Mouse (Mus musculus): ENCODE results near the gene Pip5kl1. TPM values are rescaled to one million over a fixed set of nuclear protein-coding genes. Genes with fewer than 3 reads are reported as not detected.

Pip5kl1 gene
- polyA plus RNA-seq, 1 experiment from 2014 or later: 1.8 TPM

- no peak for DNase-seq (ENCODE audit: extremely low spot score, low spot score)
- Histone ChIP-seq H3K27ac (no peak overlapping the region), H3K9me3 (no peaks in the 10 kb centered on the region), H3K36me3 (replicated peaks) (peaks cover 41% of the 10 kb centered on the region), H3K27me3 (ENCODE audit: poor library complexity, severe bottlenecking) (peaks cover 19% of the 10 kb centered on the region), H3K4me1 (peaks cover 47% of the 10 kb centered on the region), H3K4me3 (no peak overlapping the region)
- 66% methylated on average over 26 of the region's 26 CpGs for WGBS
Measured at GRCm38 (mm10) chr2:32612274-32612673, 37.7 kb downstream of the Pip5kl1 start.

- no peaks in the 10 kb centered on the region for H3K9me3 ChIP-seq
- H3K4me3 ChIP-seq: no peak overlapping the region
- no peak overlapping the region for H3K27ac ChIP-seq
- DNase-seq (ENCODE audit: extremely low spot score, low spot score): no peak
- peaks cover 59% of the 10 kb centered on the region for H3K36me3 ChIP-seq (replicated peaks)
- peaks cover 41% of the 10 kb centered on the region for H3K4me1 ChIP-seq
- H3K27me3 ChIP-seq (ENCODE audit: poor library complexity, severe bottlenecking): no peaks in the 10 kb centered on the region
- 97% methylated on average over 1 of the region's 1 CpGs for WGBS
Measured at GRCm38 (mm10) chr2:32617109-32617508, 42.5 kb downstream of the Pip5kl1 start.

DNA sequence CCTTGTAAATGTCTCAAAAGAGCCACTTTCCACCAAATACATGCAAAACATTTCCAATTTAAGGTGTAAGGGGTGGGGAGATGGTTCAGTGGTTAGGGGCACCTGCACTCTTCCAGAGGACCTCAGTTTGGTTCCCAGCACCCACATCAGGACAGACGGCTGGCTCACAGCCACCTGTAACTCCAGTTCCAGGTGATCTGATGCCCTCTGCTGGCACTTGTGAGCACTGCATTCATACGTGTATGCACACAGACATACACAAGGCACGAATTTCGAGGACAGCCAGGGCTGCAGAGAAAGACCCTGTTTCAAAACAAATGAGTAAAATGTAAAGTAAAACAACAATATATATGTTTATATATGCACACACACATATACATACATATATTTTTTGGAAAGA lies 43.0 kb downstream of the Pip5kl1 start:
- no peaks in the 10 kb centered on the region for H3K27me3 ChIP-seq (ENCODE audit: poor library complexity, severe bottlenecking)
- peaks cover 54% of the 10 kb centered on the region for H3K36me3 ChIP-seq (replicated peaks)
- WGBS: 95% methylated on average over 4 of the region's 4 CpGs
- no peak overlapping the region for H3K27ac ChIP-seq
- H3K4me1 ChIP-seq: peaks cover 40% of the 10 kb centered on the region
- no peaks in the 10 kb centered on the region for H3K9me3 ChIP-seq
- no peak for DNase-seq (ENCODE audit: extremely low spot score, low spot score)
- no peak overlapping the region for H3K4me3 ChIP-seq

DNA sequence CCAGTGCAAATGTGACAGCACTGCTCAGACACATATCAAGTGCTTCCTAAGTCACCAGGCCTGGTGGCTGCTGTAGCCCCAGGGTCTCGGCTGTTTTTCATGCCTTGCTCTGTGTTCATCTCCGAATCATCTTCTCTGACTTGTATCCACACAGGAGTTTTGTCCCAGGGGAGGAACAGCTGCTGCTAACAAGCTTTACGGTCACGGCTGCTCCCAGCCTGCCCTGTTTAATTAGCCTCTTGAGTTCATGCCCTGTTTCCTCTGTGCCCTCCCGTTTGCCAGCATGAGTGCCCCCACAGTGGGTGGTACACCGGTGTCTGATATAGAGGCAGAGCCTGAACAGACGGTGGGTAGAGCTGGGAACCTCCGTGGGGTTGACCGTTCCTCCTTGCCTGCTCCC lies 43.5 kb downstream of the Pip5kl1 start:
- no peak overlapping the region for H3K4me3 ChIP-seq
- WGBS: 83% methylated on average over 9 of the region's 9 CpGs
- no peak overlapping the region for H3K27ac ChIP-seq
- DNase-seq (ENCODE audit: extremely low spot score, low spot score): no peak
- H3K36me3 ChIP-seq (replicated peaks): peaks cover 50% of the 10 kb centered on the region
- H3K4me1 ChIP-seq: peaks cover 40% of the 10 kb centered on the region
- H3K27me3 ChIP-seq (ENCODE audit: poor library complexity, severe bottlenecking): no peaks in the 10 kb centered on the region
- H3K9me3 ChIP-seq: no peaks in the 10 kb centered on the region

- Histone ChIP-seq H3K9me3 (no peaks in the 10 kb centered on the region), H3K36me3 (replicated peaks) (peaks cover 28% of the 10 kb centered on the region), H3K4me3 (no peak overlapping the region), H3K4me1 (peaks cover 59% of the 10 kb centered on the region), H3K27me3 (ENCODE audit: poor library complexity, severe bottlenecking) (no peaks in the 10 kb centered on the region), H3K27ac (peak overlapping the region; percentile 78)
- WGBS: 45% methylated on average over 4 of the region's 4 CpGs
- no peak for DNase-seq (ENCODE audit: extremely low spot score, low spot score)
Measured at GRCm38 (mm10) chr2:32620682-32621516, 46.3 kb downstream of the Pip5kl1 start.

GRCm38 (mm10) chr2:32621517-32621859 lies 46.9 kb downstream of the Pip5kl1 start, which contains the start of gene Ak1:
Gene Ak1, plus strand, starts transcription at chr2:32621758.
- 54% methylated on average over 7 of the region's 7 CpGs for WGBS
- no peak for DNase-seq (ENCODE audit: extremely low spot score, low spot score)
- H3K27ac ChIP-seq: peak within 1 kb of the TSS; percentile 78
- no peaks in the 10 kb centered on the region for H3K27me3 ChIP-seq (ENCODE audit: poor library complexity, severe bottlenecking)
- H3K4me1 ChIP-seq: peaks cover 65% of the 10 kb centered on the region
- no peaks in the 10 kb centered on the region for H3K9me3 ChIP-seq
- peaks cover 26% of the 10 kb centered on the region for H3K36me3 ChIP-seq (replicated peaks)
- H3K4me3 ChIP-seq: no peak within 1 kb of the TSS

DNA sequence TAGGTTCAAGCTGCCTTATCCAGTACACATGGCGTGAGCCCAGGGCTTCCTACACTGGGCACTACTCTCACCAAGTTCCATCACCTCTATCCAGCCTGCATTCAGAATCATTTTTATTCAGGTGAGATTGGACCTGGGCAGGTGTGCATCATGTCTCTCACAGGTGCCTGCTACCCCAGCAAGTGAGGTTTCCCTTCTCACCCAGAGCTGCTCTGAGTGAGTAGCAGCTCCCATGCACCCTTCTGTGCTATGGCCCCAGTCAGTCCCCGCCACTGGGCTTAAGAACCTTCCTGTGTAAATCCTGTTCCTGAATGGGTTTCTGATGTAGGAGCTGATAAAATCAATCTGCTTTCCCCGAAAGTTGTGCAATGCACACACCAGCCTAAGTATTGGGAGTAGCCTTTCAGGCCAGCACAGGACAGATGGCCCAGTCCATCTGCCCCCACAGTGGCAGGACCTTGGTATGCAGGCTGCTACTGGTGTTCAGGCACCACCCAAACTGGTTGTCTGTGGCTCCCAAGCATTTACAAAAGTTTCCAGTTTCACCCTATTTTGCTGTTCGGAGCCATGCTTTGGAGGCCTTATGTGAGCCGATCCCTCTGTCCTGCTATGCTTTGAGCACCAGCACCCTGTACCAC lies 49.6 kb downstream of the Pip5kl1 start:
- no peak for DNase-seq (ENCODE audit: extremely low spot score, low spot score)
- Histone ChIP-seq H3K27me3 (ENCODE audit: poor library complexity, severe bottlenecking) (no peaks in the 10 kb centered on the region), H3K36me3 (replicated peaks) (peaks cover under 1% of the 10 kb centered on the region; the same call in 1 of the 2 replicates), H3K4me1 (peaks cover 79% of the 10 kb centered on the region), H3K27ac (peak overlapping the region; percentile 87), H3K9me3 (no peaks in the 10 kb centered on the region), H3K4me3 (no peak overlapping the region)
- 86% methylated on average over 5 of the region's 5 CpGs for WGBS

GRCm38 (mm10) chr2:32625212-32625872 lies 50.7 kb downstream of the Pip5kl1 start:
- no peaks in the 10 kb centered on the region for H3K9me3 ChIP-seq
- peak overlapping the region; percentile 87 for H3K27ac ChIP-seq
- H3K27me3 ChIP-seq (ENCODE audit: poor library complexity, severe bottlenecking): no peaks in the 10 kb centered on the region
- 2% methylated on average over 13 of the region's 13 CpGs for WGBS
- peak overlapping the region; percentile 45 for H3K4me3 ChIP-seq
- peak; percentile 70 for DNase-seq (ENCODE audit: extremely low spot score, low spot score)
- peaks cover 79% of the 10 kb centered on the region for H3K4me1 ChIP-seq
- no peaks in the 10 kb centered on the region for H3K36me3 ChIP-seq (replicated peaks)

GRCm38 (mm10) chr2:32625873-32626694 lies 51.5 kb downstream of the Pip5kl1 start:
- H3K4me3 ChIP-seq: peak overlapping the region; percentile 45; the same call in 1 of the 2 replicates
- WGBS: 55% methylated on average over 5 of the region's 5 CpGs
- H3K27ac ChIP-seq: peak overlapping the region; percentile 87
- peaks cover 79% of the 10 kb centered on the region for H3K4me1 ChIP-seq
- no peak for DNase-seq (ENCODE audit: extremely low spot score, low spot score)
- no peaks in the 10 kb centered on the region for H3K9me3 ChIP-seq
- no peaks in the 10 kb centered on the region for H3K36me3 ChIP-seq (replicated peaks)
- no peaks in the 10 kb centered on the region for H3K27me3 ChIP-seq (ENCODE audit: poor library complexity, severe bottlenecking)

DNA sequence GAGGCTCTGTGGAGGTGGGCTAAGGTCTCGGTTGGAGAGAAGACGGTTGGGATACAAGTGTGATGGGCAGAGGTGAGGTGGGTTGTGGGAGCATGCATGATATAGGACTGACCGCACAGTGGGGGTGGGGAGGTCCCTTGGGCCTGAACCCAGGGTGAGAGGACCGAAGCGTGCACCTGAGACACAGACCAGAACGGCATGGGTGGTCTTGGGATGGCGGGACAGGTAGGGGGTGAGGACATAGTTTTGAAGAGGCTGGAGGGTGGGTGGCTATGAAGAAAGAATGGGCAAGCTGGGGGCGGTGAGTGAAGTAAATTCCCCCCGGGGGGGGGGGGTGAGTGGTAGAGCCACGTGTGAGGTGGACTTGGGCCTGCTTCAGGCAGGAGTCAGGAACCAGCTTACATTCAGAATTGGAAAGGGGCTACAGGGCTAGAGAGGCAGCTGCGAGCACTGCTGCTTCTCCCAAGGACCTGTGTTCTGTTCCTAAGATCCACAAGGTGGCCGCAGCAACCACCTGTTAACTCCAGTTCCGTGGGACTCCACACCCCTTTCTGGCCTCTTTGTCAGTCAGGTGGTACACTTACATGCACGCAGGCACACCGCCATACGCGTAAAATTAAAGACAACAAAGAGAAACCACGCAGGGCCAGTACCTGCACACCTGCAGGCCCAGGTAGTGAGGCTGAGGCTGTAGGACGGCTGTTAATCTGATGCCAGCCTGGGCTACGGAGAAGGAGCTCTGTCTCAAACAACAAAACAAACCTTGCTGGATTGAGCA lies 52.9 kb downstream of the Pip5kl1 start:
- Histone ChIP-seq H3K27me3 (ENCODE audit: poor library complexity, severe bottlenecking) (no peaks in the 10 kb centered on the region), H3K36me3 (replicated peaks) (no peaks in the 10 kb centered on the region), H3K4me3 (no peak overlapping the region), H3K4me1 (peaks cover 81% of the 10 kb centered on the region), H3K9me3 (no peaks in the 10 kb centered on the region), H3K27ac (no peak overlapping the region; the same call in 1 of the 2 replicates)
- WGBS: 65% methylated on average over 20 of the region's 20 CpGs
- DNase-seq (ENCODE audit: extremely low spot score, low spot score): no peak

DNA sequence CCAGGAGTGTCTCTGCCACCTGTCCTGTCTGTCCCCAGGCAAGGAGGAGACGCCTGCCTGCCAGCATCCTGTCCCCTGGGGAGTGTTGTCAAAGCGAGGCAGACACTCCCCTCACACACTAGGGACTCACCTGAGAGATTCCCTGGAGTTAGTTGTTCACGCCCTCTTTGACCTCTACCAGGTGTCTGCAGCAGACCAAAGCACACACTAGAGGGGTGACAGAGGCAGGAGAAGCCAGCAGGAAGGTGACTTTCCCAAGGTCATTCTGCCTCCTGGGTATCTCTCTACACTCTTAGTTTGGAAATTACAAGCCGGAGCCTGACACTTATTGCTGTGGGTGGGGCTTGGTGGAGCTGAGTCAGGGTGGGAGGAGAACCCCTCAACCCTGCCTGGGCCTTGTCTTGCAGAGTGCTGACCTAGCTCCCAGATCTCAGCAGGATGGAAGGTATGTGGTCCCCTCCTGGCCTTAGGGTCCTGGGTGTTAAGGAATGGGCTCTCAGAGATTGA lies 53.5 kb downstream of the Pip5kl1 start:
- Histone ChIP-seq H3K4me1 (peaks cover 81% of the 10 kb centered on the region), H3K36me3 (replicated peaks) (no peaks in the 10 kb centered on the region), H3K27ac (peak overlapping the region; percentile 84)

More for the DNA sequence above, 53.5 kb downstream of the Pip5kl1 start:
- DNase-seq (ENCODE audit: extremely low spot score, low spot score): no peak
- WGBS: 60% methylated on average over 4 of the region's 4 CpGs
- no peaks in the 10 kb centered on the region for H3K9me3 ChIP-seq
- H3K4me3 ChIP-seq: no peak overlapping the region
- no peaks in the 10 kb centered on the region for H3K27me3 ChIP-seq (ENCODE audit: poor library complexity, severe bottlenecking)
